Mouse (Mus musculus): ENCODE results near the gene Kif13a. TPM values are rescaled to one million over a fixed set of nuclear protein-coding genes. Genes with fewer than 3 reads are reported as not detected.

Kif13a gene
- total RNA-seq, 2 experiments from 2014 or later, result 66.5 to 70.1 TPM

- DNase-seq, result no peak
Observed at GRCm38 (mm10) chr13:46921559-46921958, 8.1 kb downstream of the Kif13a start.

- DNase-seq, result no peak
Observed at GRCm38 (mm10) chr13:46919797-46920196, 9.9 kb downstream of the Kif13a start.

GRCm38 (mm10) chr13:46918509-46918908 lies 11.2 kb downstream of the Kif13a start:
- DNase-seq, result no peak

GRCm38 (mm10) chr13:46911960-46912359 lies 17.7 kb downstream of the Kif13a start:
- DNase-seq, result no peak

- no peak for DNase-seq
Observed at GRCm38 (mm10) chr13:46911018-46911419, 18.6 kb downstream of the Kif13a start.

- DNase-seq, result no peak
Observed at GRCm38 (mm10) chr13:46909946-46910345, 19.7 kb downstream of the Kif13a start.

GRCm38 (mm10) chr13:46909005-46909565 lies 20.6 kb downstream of the Kif13a start:
- no peak for DNase-seq

GRCm38 (mm10) chr13:46908387-46908786 lies 21.3 kb downstream of the Kif13a start:
- DNase-seq, result no peak

GRCm38 (mm10) chr13:46907861-46908260 lies 21.8 kb downstream of the Kif13a start:
- no peak for DNase-seq

- DNase-seq, result no peak
Observed at GRCm38 (mm10) chr13:46907115-46907514, 22.6 kb downstream of the Kif13a start.

- DNase-seq, result no peak
Observed at GRCm38 (mm10) chr13:46905971-46906370, 23.7 kb downstream of the Kif13a start.

- DNase-seq, result no peak
Observed at GRCm38 (mm10) chr13:46904982-46905621, 24.6 kb downstream of the Kif13a start.

GRCm38 (mm10) chr13:46902568-46903255 lies 27.0 kb downstream of the Kif13a start:
- DNase-seq, result no peak

GRCm38 (mm10) chr13:46900870-46901555 lies 28.7 kb downstream of the Kif13a start:
- no peak for DNase-seq

- no peak for DNase-seq
Observed at GRCm38 (mm10) chr13:46898837-46899236, 30.8 kb downstream of the Kif13a start.

- no peak for DNase-seq
Observed at GRCm38 (mm10) chr13:46898411-46898810, 31.3 kb downstream of the Kif13a start.

- no peak for DNase-seq
Observed at GRCm38 (mm10) chr13:46892380-46892779, 37.3 kb downstream of the Kif13a start.

- DNase-seq, result no peak
Observed at GRCm38 (mm10) chr13:46888150-46888683, 41.5 kb downstream of the Kif13a start.

- no peak for DNase-seq
Observed at GRCm38 (mm10) chr13:46886497-46887261, 43.0 kb downstream of the Kif13a start.

- no peak for DNase-seq
Observed at GRCm38 (mm10) chr13:46885759-46886060, 44.0 kb downstream of the Kif13a start.

GRCm38 (mm10) chr13:46884898-46885758 lies 44.5 kb downstream of the Kif13a start:
- no peak for DNase-seq

All from gastrocnemius, postnatal 25 days (tissue).